Mouse (Mus musculus) layer of hippocampus, postnatal 25 days (tissue): ENCODE results near the gene Prss37. TPM values are rescaled to one million over a fixed set of nuclear protein-coding genes. Genes with fewer than 3 reads are reported as not detected.

ENCODE experiments used
- DNase-seq, 2 experiments: peaks; one replicate each; pipeline ENCODE4 v3.0.0; 2022; ENCODE audit warnings: mixed read lengths in 2 of 2, low spot score in 1 of 2; ENCODE audit errors: extremely low spot score in 1 of 2
- total RNA-seq, 2 experiments: library from RNA; stranded (reverse); gene quantifications; 2 replicates each; pipeline ENCODE4 v1.2.3; 2021

The Prss37 gene
- total RNA-seq, result not detected

DNA sequence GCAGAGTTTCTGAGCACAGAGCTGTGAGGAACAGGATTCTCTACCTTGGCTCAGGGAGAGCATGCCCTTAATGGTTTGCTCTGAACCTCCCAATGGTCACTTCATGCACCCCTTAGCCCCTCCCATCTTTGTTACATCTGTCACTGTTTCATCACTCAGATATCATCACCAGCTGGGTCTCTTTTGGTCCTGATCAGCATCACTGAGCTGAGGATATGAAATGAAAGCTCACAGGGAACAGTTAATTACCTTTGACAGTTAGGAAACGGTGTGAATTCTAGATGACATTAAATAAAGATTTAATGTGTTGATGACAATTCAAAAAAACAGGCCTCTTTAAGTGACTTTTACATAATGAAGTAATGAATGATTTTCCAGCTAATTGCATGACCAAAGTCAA lies at the start of gene Prss37:
Gene Prss37 (minus strand): TSS at position 101 of the 400 bp plus-strand sequence.
- DNase-seq, result no peak

DNA sequence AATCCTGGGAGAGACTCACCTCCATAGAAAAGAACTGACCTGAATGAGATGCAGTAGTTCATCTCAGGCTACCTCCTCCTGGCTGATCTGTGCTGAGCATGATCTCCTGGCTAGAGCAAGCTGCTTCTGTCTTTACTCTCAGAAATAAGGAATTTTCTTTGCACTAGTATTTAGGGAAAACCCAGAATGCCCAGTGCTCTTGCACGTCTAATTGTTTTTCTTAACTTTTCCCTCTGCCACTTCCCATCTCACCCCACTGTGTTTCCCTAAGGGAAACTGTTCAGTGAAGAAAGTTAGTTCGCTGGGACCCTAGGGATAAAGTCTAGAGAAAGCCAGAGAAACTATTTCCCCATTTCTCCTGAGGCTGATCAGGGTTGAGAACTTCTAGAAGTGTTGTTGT lies 35.6 kb upstream of the Prss37 start, which contains the start of gene Olfr461:
Gene Olfr461 (minus strand): TSS at position 101 of the 400 bp plus-strand sequence.
- DNase-seq, result no peak

DNA sequence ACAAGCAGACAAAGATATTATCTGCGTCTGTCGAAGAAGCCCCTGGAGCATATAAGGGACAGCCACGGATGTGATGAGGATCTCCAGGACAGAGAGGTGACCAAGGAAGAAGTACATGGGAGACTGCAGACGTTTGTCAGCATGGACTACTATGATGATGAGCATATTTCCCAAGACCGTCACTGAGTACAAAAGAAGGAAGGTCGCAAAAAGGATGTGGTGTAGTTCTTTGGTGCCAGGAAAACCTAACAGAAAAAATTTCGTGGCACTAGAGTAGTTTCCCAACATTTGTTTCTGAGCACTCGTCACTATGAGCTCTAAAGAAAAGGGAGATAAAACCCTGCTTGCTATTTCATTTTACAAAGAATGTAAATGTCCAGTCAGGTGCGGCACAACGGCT lies 25.4 kb upstream of the Prss37 start:
- no peak for DNase-seq

DNA sequence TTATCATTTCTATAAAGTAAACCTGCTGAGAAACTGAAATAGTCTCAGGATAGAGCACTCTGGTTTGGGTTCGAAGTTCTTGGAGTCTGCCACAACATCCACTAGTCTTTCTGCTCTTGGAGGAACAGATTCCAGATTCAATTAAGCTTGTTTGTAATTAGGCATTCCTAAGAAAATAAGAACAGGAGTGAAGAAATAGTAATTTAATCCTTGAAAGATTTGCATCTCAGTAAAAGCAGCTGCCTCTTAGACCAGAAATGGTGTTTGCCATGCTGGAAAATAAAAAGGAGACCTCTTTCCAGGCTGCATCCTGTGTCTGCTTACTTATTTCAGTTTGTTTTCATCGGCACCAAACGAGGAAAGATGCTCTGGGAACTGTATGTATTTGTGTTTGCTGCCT lies 26.1 kb downstream of the Prss37 start, which contains the start of gene Tas2r108:
Gene Tas2r108 (plus strand): TSS at position 301 of the 400 bp plus-strand sequence.
- DNase-seq, result no peak

DNA sequence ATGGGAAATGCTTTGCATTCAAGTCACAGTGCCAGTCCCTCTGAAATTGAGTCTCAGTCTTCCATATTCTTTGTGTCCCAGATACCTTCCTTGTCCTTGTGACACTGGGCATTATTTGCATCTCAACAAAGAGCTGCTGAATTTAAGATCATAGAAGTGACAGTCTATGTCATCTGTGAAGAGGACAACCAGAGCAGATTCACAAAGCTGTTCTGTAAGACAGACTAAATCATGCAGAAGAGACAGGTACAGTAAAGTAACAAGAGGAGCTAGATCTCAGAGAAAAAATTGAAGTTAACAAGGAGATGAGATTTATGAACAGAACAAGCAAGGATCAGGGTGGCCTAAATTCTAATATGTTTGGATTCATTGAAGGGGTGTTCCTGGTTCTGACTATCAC lies 28.4 kb downstream of the Prss37 start, which contains the start of gene Tas2r137:
Gene Tas2r137 (plus strand): TSS at position 301 of the 400 bp plus-strand sequence.
- DNase-seq, result no peak

DNA sequence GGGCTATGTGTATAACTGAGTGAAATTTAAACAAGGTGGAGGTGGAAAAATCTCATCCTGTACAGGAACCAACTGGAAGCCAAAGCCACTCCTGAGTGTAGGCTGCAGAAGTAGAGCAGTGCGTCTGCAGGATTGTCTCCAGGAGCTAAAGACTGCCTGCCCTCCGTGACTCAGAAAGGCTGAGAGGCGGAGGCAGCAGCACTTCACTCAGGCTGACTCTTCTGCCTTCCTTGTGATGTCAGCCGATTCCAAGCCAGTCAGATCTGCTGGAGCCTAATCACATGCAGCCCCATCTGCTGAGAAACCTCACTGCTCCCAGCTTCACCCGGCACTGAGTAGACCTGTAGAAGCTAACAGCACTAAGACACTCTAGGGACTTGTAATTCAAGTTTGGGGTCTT lies 37.0 kb downstream of the Prss37 start:
- no peak for DNase-seq

DNA sequence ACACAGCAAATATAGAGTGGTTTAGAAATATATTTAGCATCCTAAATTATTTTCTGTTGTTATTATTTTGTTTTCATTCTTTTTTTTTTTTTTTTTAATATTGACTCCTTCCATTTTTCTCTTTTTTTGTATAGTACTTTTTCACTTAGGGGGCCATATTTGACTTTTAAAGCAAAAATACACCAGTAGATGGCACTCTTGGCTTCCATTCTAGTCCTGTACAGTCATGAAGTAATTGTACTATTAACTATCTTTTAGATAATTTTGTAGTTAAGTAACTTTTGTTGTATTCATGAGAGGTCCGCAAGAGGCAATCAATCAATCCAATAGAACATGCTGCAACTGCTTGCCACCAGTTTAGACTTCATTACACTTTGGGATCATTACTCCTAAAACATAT lies 39.6 kb downstream of the Prss37 start:
- no peak for DNase-seq

DNA sequence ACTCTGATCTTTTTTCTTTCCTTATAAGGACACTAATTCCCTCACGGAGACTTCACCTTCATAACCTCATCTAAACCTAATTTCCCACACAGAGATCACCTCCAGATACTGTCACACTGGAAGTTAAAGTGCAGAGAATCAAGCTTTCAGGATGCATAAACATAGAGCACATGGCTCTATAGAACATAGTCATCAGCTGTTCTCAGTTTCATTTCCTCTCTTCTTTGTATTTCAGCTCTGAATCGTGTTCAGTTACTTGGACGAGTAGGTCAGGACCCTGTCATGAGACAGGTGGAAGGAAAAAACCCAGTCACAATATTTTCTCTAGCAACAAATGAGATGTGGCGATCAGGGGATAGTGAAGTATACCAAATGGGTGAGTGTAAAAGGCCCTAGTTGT lies 43.2 kb downstream of the Prss37 start:
- DNase-seq, result no peak

DNA sequence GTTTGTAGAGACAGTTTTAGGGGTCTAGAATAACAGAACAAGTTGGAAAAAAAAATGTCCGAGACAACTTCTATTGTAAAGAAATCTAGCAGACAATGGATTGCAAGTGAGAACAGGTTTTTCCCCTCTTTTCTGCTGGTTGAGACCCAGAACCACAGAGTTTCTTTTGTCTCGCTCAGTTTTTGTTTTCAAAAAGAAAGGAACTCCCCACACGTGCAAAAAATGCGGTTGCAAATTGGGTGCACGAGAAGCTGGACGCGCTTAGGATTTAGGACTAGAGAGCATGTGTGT lies 47.6 kb downstream of the Prss37 start:
- DNase-seq, result no peak

DNA sequence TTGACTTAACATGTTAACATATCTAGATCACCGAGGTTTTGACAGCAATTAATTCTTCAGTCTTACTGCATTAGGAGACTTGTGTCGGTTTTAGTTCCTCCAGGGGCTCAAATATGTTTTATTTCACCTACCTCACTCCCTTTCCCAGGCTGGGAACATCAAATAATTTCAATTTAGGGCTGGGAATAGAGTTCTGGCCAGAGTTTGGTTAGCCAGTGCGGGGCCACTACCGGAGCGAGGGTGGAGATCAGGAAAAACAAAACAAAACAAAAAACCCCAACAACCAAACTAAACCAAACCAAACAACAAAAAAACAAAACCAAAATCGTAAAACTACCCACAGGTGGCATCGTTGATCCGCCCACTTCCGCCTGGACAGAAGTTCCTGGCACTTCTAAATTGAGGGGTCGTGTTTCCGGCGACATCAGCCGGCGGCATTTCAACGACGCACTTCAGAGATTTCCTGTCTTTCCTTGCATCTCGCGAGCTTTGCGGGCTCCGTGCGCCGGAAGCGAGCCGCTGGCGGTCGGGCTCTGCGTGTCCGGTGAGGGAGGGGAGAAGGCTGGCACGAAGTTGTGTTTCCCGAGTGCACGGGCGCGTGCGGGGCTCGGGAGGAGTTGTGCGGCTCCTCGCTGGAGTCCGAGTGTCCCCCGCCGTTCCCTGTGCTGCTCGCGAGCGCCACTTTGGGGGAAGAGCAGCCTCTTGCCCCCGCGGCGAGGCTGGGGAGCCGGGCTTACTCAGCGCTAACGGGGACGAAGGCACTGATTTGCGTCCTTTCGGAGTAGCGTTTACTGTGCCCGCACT lies 48.2 kb downstream of the Prss37 start, which contains the start of gene Ssbp1:
Gene Ssbp1 (plus strand): TSS at position 437 of the 804 bp plus-strand sequence.
- peak; percentile 80 to 83 for DNase-seq

DNA sequence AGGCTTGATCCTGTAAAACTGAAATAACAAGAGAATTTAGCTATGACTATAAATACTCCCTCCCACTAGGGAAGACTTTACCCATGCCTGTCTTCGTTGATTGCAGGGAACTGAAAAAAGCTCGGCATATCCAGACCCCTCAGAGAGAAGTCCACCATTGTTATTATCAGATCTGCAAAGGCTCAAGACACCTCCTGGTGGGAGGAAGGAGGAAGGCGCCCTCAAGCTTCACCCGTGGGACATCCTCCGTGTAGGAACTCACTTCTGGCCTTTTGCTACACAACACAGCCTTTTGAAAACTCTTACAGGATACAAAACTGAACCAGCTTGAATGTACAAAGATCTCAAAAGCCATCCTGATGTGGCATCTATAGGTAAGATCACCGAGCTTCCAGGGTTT lies 53.6 kb downstream of the Prss37 start:
- DNase-seq, result no peak

Other genes with a start within 250 kb of the Prss37 start
- 10 to 100 TPM; 45.3 to 47.4 TPM for gene Agk, start 194.3 kb downstream of the Prss37 start, total RNA-seq
- gene E330009J07Rik, start 83.4 kb downstream of the Prss37 start, total RNA-seq, result 10 to 100 TPM; 41.4 to 46.0 TPM
- gene Wee2, start 80.4 kb downstream of the Prss37 start, total RNA-seq, result not detected
- 10 to 100 TPM; 32.6 to 36.2 TPM for gene Ssbp1, start 48.2 kb downstream of the Prss37 start, total RNA-seq
- gene Tas2r137, start 28.3 kb downstream of the Prss37 start, total RNA-seq, result not detected
- not detected for gene Tas2r108, start 26.0 kb downstream of the Prss37 start, total RNA-seq
- gene Olfr461, start 35.5 kb upstream of the Prss37 start, total RNA-seq, result not detected
- not detected for gene Olfr460, start 50.0 kb upstream of the Prss37 start, total RNA-seq
- gene Clec5a, start 66.3 kb upstream of the Prss37 start, total RNA-seq, result 1 to 10 TPM in 1 of 2 experiments, under 1 TPM in 1; 0.52 to 1.2 TPM
- not detected for gene Tas2r138, start 93.8 kb upstream of the Prss37 start, total RNA-seq
- gene Mgam, start 109.3 kb upstream of the Prss37 start, total RNA-seq, result not detected